Mouse (Mus musculus): ENCODE results near the gene Olfr612. TPM values are rescaled to one million over a fixed set of nuclear protein-coding genes. Genes with fewer than 3 reads are reported as not detected.

The Olfr612 gene
- polyA plus RNA-seq (2015; fragmentation: Nextera tagmentation; extraction: Ambion mirVana): not detected in 2 replicates

GRCm38 (mm10) chr7:103542617-103543016 is at the start of gene Olfr612:
Gene Olfr612, minus strand, starts transcription at chr7:103542717.

GRCm38 (mm10) chr7:103589803-103590202 is 47.3 kb upstream of the Olfr612 start, which contains the start of gene Olfr618:
Gene Olfr618, plus strand, starts transcription at chr7:103590103.

GRCm38 (mm10) chr7:103572761-103573160 is 30.2 kb upstream of the Olfr612 start, which contains the start of gene Olfr617:
Gene Olfr617, plus strand, starts transcription at chr7:103573061.

DNA sequence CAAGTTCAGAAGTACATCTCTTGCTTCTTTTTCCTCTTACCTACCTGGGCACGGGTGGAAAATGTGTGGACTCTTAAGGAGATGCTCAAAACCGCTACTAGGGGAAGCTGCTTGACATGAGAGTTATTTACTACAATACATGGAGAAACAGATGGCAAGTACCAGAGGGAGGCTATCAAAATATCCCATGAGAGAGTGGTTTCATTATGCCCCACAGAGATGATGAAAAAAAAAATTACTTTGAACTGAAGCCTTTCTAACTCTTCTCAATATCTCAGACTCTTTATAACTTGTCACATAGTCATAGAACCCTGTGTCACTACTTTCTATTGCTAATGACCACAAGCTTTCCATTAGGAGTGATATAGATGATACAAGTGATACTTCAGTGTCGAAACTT is 26.5 kb upstream of the Olfr612 start, which contains the start of gene Olfr616:
Olfr616 (minus strand) TSS at position 101 of the 400 bp plus-strand sequence.

DNA sequence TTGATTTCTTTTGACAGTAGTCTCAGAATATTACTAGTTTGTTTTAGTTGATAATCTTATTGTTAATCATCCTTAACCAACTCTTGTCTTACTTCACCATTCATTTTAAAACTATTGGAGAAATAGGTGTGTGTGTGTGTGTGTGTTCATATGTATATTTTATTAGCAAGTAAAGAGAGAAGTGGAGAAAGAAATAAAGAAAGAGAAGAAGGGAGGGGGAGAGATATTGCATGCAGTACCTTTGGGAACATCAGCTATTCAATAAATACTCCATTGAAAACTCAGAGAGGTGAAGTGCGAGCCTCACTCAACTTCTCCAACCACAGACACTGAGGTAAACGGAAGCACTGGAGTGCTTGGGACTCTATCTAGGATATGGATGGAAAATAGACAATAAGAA is 13.3 kb upstream of the Olfr612 start, which contains the start of gene Olfr615:
Olfr615 (plus strand) TSS at position 301 of the 400 bp plus-strand sequence.

DNA sequence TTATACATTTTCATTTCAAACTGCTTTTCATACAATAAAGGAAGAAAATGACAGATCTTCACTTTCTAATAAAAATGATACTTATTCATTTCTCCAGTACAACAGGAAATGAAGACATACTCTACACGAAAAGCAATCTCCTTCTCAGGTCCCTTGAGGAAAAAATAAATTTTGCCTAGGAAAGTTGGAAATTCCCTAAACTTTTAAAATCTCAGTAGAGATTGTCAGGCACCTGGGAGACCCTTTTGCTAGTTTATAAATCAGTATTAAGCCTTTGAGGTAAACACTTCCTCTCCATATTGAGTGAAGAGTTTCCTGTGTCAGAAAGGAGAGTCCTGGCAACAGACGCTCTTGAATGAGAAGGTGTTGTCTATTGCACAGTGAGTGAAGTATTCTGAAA is 5.3 kb upstream of the Olfr612 start, which contains the start of gene Olfr613:
Olfr613 (plus strand) TSS at position 301 of the 400 bp plus-strand sequence.

GRCm38 (mm10) chr7:103520746-103521145 is 21.8 kb downstream of the Olfr612 start, which contains the start of gene Olfr611:
Gene Olfr611, minus strand, starts transcription at chr7:103520846.

DNA sequence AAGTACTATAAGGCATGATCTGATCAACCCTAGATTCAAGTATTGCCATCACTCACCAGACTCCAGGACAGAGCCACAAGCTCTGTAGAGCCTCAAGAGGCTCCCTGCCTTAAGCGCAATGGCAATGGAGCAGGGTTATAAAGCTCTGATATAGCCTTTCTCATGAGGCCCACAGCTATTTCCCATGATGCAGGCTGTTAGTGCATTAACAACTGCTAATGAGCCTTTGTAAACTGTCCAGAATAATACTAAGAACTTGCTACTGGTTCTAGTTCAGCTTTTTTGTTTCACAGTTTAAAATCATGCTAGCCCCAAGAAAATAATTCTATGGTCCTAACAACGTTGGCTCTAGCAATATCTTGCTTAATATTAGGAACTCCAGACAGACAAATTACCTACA is 30.5 kb downstream of the Olfr612 start, which contains the start of gene Olfr610:
Olfr610 (minus strand) TSS at position 101 of the 400 bp plus-strand sequence.

DNA sequence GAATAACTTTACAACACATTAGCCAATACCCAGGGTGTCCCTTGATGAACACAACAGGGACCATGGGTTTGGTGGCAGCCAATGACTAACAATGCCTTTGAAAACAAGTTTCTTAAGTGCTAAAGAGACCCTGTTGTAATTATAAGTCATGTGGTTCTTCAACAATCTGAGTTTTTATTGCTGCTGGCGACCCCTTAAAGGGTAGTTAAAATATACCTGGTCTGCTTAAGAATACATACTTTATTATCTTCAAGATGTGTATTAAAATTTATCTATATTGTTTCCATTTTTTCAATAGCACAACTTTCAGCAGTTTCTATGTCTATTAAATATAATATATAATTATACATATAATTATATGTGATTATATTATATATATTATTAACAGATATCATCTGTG is 44.6 kb downstream of the Olfr612 start, which contains the start of gene Olfr609:
Olfr609 (minus strand) TSS at position 101 of the 400 bp plus-strand sequence.

Small RNA genes lying within 50 kb of the gene (microRNA-seq; reads per million reads assigned to microRNA genes)
- gene Gm26506 (ENCODE audit: borderline replicate concordance, insufficient number of aligned reads): not detected

Other genes with a start within 250 kb of the Olfr612 start
- not detected in 2 replicates for gene Olfr596, start 237.1 kb downstream of the Olfr612 start, polyA plus RNA-seq (2015; fragmentation: Nextera tagmentation; extraction: Ambion mirVana)
- gene Olfr597, start 226.4 kb downstream of the Olfr612 start, polyA plus RNA-seq (2015; fragmentation: Nextera tagmentation; extraction: Ambion mirVana): not detected in 2 replicates
- not detected in 2 replicates for gene Olfr598, start 219.1 kb downstream of the Olfr612 start, polyA plus RNA-seq (2015; fragmentation: Nextera tagmentation; extraction: Ambion mirVana)
- gene Olfr599, start 206.8 kb downstream of the Olfr612 start, polyA plus RNA-seq (2015; fragmentation: Nextera tagmentation; extraction: Ambion mirVana): not detected in 2 replicates
- not detected in 2 replicates for gene Olfr600, start 193.0 kb downstream of the Olfr612 start, polyA plus RNA-seq (2015; fragmentation: Nextera tagmentation; extraction: Ambion mirVana)
- gene Olfr601, start 180.1 kb downstream of the Olfr612 start, polyA plus RNA-seq (2015; fragmentation: Nextera tagmentation; extraction: Ambion mirVana): not detected in 2 replicates
- not detected in 2 replicates for gene Olfr603, start 156.5 kb downstream of the Olfr612 start, polyA plus RNA-seq (2015; fragmentation: Nextera tagmentation; extraction: Ambion mirVana)
- gene Usp17lc, start 127.6 kb downstream of the Olfr612 start, polyA plus RNA-seq (2015; fragmentation: Nextera tagmentation; extraction: Ambion mirVana): not detected in 2 replicates
- not detected in 2 replicates for gene Olfr605, start 97.3 kb downstream of the Olfr612 start, polyA plus RNA-seq (2015; fragmentation: Nextera tagmentation; extraction: Ambion mirVana)
- not detected in 2 replicates for gene Olfr606, start 93.7 kb downstream of the Olfr612 start, polyA plus RNA-seq (2015; fragmentation: Nextera tagmentation; extraction: Ambion mirVana)
- gene Olfr607, start 78.6 kb downstream of the Olfr612 start, polyA plus RNA-seq (2015; fragmentation: Nextera tagmentation; extraction: Ambion mirVana): not detected in 2 replicates
- gene Olfr608, start 72.8 kb downstream of the Olfr612 start, polyA plus RNA-seq (2015; fragmentation: Nextera tagmentation; extraction: Ambion mirVana): not detected in 2 replicates
- not detected in 2 replicates for gene Olfr609, start 44.7 kb downstream of the Olfr612 start, polyA plus RNA-seq (2015; fragmentation: Nextera tagmentation; extraction: Ambion mirVana)
- not detected in 2 replicates for gene Olfr610, start 30.6 kb downstream of the Olfr612 start, polyA plus RNA-seq (2015; fragmentation: Nextera tagmentation; extraction: Ambion mirVana)
- not detected in 2 replicates for gene Olfr611, start 21.9 kb downstream of the Olfr612 start, polyA plus RNA-seq (2015; fragmentation: Nextera tagmentation; extraction: Ambion mirVana)
- gene Olfr613, start 5.4 kb upstream of the Olfr612 start, polyA plus RNA-seq (2015; fragmentation: Nextera tagmentation; extraction: Ambion mirVana): not detected in 2 replicates
- not detected in 2 replicates for gene Olfr615, start 13.4 kb upstream of the Olfr612 start, polyA plus RNA-seq (2015; fragmentation: Nextera tagmentation; extraction: Ambion mirVana)
- not detected in 2 replicates for gene Olfr616, start 26.4 kb upstream of the Olfr612 start, polyA plus RNA-seq (2015; fragmentation: Nextera tagmentation; extraction: Ambion mirVana)
- gene Olfr617, start 30.3 kb upstream of the Olfr612 start, polyA plus RNA-seq (2015; fragmentation: Nextera tagmentation; extraction: Ambion mirVana): not detected in 2 replicates
- not detected in 2 replicates for gene Olfr618, start 47.4 kb upstream of the Olfr612 start, polyA plus RNA-seq (2015; fragmentation: Nextera tagmentation; extraction: Ambion mirVana)
- gene Olfr619, start 57.9 kb upstream of the Olfr612 start, polyA plus RNA-seq (2015; fragmentation: Nextera tagmentation; extraction: Ambion mirVana): not detected in 2 replicates
- not detected in 2 replicates for gene Olfr620, start 69.8 kb upstream of the Olfr612 start, polyA plus RNA-seq (2015; fragmentation: Nextera tagmentation; extraction: Ambion mirVana)
- not detected in 2 replicates for gene Olfr622, start 100.0 kb upstream of the Olfr612 start, polyA plus RNA-seq (2015; fragmentation: Nextera tagmentation; extraction: Ambion mirVana)
- gene Olfr623, start 121.0 kb upstream of the Olfr612 start, polyA plus RNA-seq (2015; fragmentation: Nextera tagmentation; extraction: Ambion mirVana): not detected in 2 replicates
- 0.06 TPM in 1 of 2 replicates, not detected in the other for gene Olfr624, start 128.5 kb upstream of the Olfr612 start, polyA plus RNA-seq (2015; fragmentation: Nextera tagmentation; extraction: Ambion mirVana)
- not detected in 2 replicates for gene Olfr625-ps1, start 140.0 kb upstream of the Olfr612 start, polyA plus RNA-seq (2015; fragmentation: Nextera tagmentation; extraction: Ambion mirVana)
- gene Olfr243, start 172.0 kb upstream of the Olfr612 start, polyA plus RNA-seq (2015; fragmentation: Nextera tagmentation; extraction: Ambion mirVana): not detected in 2 replicates
- not detected in 2 replicates for gene Olfr628, start 187.7 kb upstream of the Olfr612 start, polyA plus RNA-seq (2015; fragmentation: Nextera tagmentation; extraction: Ambion mirVana)
- not detected in 2 replicates for gene Olfr629, start 202.2 kb upstream of the Olfr612 start, polyA plus RNA-seq (2015; fragmentation: Nextera tagmentation; extraction: Ambion mirVana)
- gene Olfr630, start 214.6 kb upstream of the Olfr612 start, polyA plus RNA-seq (2015; fragmentation: Nextera tagmentation; extraction: Ambion mirVana): not detected in 2 replicates
- gene Olfr69, start 228.9 kb upstream of the Olfr612 start, polyA plus RNA-seq (2015; fragmentation: Nextera tagmentation; extraction: Ambion mirVana): not detected in 2 replicates
- gene Olfr68, start 237.0 kb upstream of the Olfr612 start, polyA plus RNA-seq (2015; fragmentation: Nextera tagmentation; extraction: Ambion mirVana): not detected in 2 replicates
- gene Olfr67, start 249.1 kb upstream of the Olfr612 start, polyA plus RNA-seq (2015; fragmentation: Nextera tagmentation; extraction: Ambion mirVana): not detected in 2 replicates

Data from adrenal gland, postnatal 0 days (tissue).